Mouse (Mus musculus) cortical plate, adult 2 months (tissue): ENCODE measurements around the gene Hnrnpl. TPM values are rescaled to one million over a fixed set of nuclear protein-coding genes. Genes with fewer than 3 reads are reported as not detected.

ENCODE experiments used
- H3K27ac ChIP-seq: fragments of 200-500 bp; 2 replicates; pipeline ENCODE4 v1.5.1; 2012; ENCODE audit warnings: low read length, control low read depth, inconsistent platforms; ENCODE audit not compliant: insufficient read depth
- H3K4me1 ChIP-seq: fragments of 200-500 bp; 2 replicates; pipeline ENCODE4 v1.6.1; 2011; ENCODE audit warnings: low read length; ENCODE audit not compliant: control insufficient read depth, insufficient read depth
- H3K4me3 ChIP-seq: fragments of 200-500 bp; 2 replicates; pipeline ENCODE4 v1.5.1; 2011; ENCODE audit warnings: mild to moderate bottlenecking, low read length, control low read depth; ENCODE audit not compliant: insufficient read depth
- CTCF ChIP-seq: fragments of 200-500 bp; IDR thresholded peaks from 2 replicates; pipeline ENCODE4 v1.5.1; 2011; ENCODE audit warnings: mild to moderate bottlenecking, control low read depth, low read length; ENCODE audit not compliant: insufficient read depth; ENCODE audit errors: extremely low read depth
- POLR2A ChIP-seq: fragments of 200-500 bp; IDR thresholded peaks from 2 replicates; pipeline ENCODE4 v1.6.1; 2011; ENCODE audit warnings: mild to moderate bottlenecking, low read length, control low read depth; ENCODE audit not compliant: insufficient read depth; ENCODE audit errors: extremely low read depth
- polyA plus RNA-seq: library from polyadenylated mRNA; depleted of rRNA; stranded (reverse); fragments of >200 nt; gene quantifications from 2 replicates; pipeline ENCODE4 v1.2.3, GENCODE M21; 2012

Gene Hnrnpl
- polyA plus RNA-seq, 1 experiment: 350 TPM

GRCm38 (mm10) chr7:28801451-28801850 lies 6.9 kb upstream of the Hnrnpl start:
- H3K27ac ChIP-seq: no peak overlapping the region
- H3K4me3 ChIP-seq: no peak overlapping the region
- TF ChIP-seq CTCF (no peak), POLR2A (no peak)
- peaks cover 7% of the 10 kb centered on the region for H3K4me1 ChIP-seq

- H3K4me3 ChIP-seq: no peak overlapping the region
- 0 out of 2 replicates have a peak overlapping the region, but pooled peaks have one; percentile 35 for H3K27ac ChIP-seq
- H3K4me1 ChIP-seq: peaks cover 7% of the 10 kb centered on the region
- TF ChIP-seq CTCF (no peak), POLR2A (no peak)
These were observed 6.3 kb upstream of the Hnrnpl start for GRCm38 (mm10) chr7:28801901-28802670.

DNA sequence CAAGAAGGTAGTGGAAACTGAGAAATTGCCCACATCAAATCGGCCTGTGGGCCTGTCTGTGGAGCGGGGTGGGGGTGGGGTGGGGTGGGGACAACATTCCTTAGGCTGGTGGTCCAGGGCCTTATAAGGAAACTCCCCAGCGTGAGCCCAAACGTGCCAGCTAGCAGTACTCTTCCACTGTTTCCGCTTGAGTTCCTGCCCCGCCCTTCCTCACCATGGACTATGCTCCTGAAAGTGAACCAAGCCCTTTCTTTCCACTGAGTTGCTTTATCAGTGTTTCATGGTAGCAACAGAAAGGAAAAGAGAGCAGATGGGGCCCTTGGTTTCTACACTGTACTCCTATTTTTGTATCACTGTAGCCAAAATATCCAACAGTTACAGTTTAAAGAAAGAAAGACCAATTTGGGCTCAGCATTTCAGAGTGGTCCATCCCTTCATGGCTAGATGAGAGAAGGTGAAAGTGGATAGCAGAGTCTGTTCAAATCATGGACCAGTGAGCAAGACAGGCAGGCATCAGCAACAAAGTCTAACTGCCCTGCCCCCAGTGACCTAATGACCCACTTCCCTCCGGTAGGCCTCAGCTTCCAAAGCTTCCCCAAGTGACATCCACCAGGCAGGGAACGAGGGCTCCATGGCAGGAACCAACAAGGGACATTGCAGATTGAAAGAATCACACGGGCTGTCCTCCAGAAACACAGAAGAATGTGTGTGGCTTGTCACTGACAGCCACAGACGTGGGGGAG lies 5.3 kb upstream of the Hnrnpl start:
- Histone ChIP-seq H3K27ac (0 out of 2 replicates have a peak overlapping the region, but pooled peaks have one; percentile 31), H3K4me3 (no peak overlapping the region), H3K4me1 (peaks cover 7% of the 10 kb centered on the region)
- TF ChIP-seq POLR2A: no peak
- no peak for TF ChIP-seq CTCF

DNA sequence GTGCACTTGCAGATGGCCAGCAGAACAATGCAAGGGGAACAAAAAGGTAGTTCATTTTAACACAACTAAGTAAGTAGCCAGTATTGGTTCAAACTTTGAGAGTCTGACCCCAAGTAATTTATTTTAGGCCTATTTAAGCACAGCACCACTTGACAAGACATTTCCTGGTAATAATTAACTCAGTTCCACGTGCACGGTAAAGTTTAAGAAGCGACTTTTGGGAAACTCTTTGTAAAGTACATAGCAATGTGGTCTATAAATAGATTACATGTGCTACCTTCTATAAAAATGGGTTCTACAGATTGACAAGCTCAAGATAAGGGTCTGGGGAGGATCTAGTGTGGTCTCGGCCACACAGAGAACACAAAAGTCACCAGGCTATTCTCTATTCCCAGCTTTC lies 4.6 kb upstream of the Hnrnpl start:
- Histone ChIP-seq H3K27ac (no peak overlapping the region), H3K4me3 (no peak overlapping the region)

GRCm38 (mm10) chr7:28806869-28807268 lies 1.5 kb upstream of the Hnrnpl start:
- TF ChIP-seq POLR2A (no peak), CTCF (no peak)
- Histone ChIP-seq H3K4me1 (peaks cover 11% of the 10 kb centered on the region), H3K27ac (no peak overlapping the region), H3K4me3 (no peak overlapping the region)

More for the DNA sequence above, 4.6 kb upstream of the Hnrnpl start:
- TF ChIP-seq POLR2A: no peak
- peaks cover 11% of the 10 kb centered on the region for H3K4me1 ChIP-seq

GRCm38 (mm10) chr7:28807641-28808220 lies 610 bp upstream of the Hnrnpl start:
- TF ChIP-seq POLR2A (no peak), CTCF (no peak)
- peaks cover 11% of the 10 kb centered on the region for H3K4me1 ChIP-seq
- H3K4me3 ChIP-seq: peak overlapping the region; percentile 64
- peak overlapping the region; percentile 85 for H3K27ac ChIP-seq

GRCm38 (mm10) chr7:28808957-28809393 lies 634 bp downstream of the Hnrnpl start:
- Histone ChIP-seq H3K27ac (peak overlapping the region; percentile 93), H3K4me3 (peak overlapping the region; percentile 64), H3K4me1 (peaks cover 7% of the 10 kb centered on the region)
- TF ChIP-seq POLR2A (peak; percentile 90), CTCF (no peak)

DNA sequence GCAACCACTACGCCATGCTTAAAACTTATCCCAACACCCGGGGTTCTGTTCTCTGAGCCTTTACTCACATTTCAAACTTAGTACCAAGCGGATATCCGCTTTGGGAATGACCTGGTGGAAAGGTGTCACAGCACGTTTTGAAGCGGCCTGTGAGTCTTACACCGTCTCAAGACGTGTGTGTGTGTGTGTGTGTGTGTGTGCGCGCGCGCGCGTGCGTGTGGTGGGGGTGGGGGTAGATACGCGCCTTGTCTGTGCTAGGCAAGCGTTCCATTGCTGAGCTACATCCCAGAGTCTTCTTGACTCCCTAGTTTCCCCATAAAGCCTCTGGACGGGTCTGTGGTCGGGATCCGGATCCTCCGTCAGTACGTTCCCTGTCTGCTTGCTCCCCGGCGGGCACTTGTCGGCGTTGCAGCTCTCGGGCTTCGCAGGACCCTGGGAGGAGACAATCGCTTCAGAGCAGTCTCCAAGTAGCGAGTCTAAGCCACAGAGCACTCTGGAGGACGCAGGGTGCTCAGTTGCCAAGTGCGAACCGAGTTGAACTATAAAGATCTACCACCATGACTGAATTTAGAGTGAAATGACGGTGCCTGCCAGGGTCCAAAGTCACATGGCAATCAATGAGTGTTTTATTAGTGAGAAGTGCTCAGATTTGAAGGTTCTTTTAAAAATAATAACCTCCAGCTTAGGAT lies 1.2 kb downstream of the Hnrnpl start:
- Histone ChIP-seq H3K4me3 (peak overlapping the region; percentile 64), H3K27ac (peak overlapping the region; percentile 93), H3K4me1 (peaks cover 7% of the 10 kb centered on the region)
- TF ChIP-seq CTCF (no peak), POLR2A (0 out of 2 replicates have a peak, but pooled peaks have one; percentile 20)
